Mouse (Mus musculus): ENCODE data around the gene Tshr.
"Not testable (repeated sequence)": the region's sequence is repeated elsewhere in the genome, so short reads cannot be mapped to it uniquely, and the experiment has no call there.

The Tshr gene

DNA sequence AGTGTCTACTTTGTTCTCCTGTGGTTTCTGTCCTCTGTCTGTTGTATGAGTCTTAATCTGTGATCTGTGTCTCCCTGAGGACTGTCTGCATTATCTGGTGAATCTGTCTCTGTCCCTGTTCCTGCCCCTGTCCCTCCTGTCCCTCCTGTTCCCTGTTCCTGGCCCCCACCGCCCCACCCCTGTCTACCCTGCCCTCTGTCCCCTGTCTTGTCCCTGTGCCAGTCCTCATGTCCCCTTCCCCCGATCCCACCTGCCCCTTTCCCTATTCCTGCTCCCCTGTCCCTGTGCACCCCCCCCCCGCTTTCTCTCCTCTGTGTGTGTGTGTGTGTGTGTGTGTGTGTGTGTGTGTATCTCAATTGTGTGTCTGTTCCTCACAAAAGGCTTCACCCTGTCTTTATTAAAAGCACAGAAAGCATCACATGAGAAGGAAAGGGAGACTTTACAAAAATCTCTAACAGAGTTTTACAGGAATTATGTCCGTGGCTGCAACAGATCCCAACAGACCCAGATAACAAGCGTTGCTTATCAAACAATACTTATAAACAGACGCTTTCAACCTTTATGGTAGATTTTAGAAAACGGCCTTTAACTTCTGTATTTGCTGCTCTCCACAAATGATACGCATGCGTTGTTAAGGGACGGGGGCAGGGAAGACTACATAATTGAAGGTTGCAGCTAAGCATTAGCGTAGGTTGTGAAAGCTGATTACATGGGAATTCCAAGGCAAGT lies 111.3 kb downstream of the Tshr start:
- no peak for DNase-seq (ENCODE audit: extremely low read depth, insufficient read length, low spot score)

DNA sequence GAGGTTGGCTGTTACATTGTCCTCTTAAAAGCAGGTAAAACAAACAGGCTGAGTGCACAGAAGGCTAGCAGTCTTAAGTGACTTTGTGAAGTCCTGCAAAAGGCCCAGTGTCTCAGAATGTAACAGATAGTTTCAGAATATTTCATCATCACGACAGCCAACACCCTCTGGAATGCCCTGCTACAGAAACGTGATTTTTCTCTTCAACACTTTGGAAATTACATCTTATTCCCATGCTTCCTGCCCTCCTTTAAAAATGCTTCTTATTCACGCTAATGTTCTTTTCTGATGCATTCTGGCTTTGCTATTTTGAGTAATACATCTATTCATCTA lies 111.8 kb downstream of the Tshr start:
- DNase-seq (ENCODE audit: extremely low read depth, insufficient read length, low spot score) = no peak

DNA sequence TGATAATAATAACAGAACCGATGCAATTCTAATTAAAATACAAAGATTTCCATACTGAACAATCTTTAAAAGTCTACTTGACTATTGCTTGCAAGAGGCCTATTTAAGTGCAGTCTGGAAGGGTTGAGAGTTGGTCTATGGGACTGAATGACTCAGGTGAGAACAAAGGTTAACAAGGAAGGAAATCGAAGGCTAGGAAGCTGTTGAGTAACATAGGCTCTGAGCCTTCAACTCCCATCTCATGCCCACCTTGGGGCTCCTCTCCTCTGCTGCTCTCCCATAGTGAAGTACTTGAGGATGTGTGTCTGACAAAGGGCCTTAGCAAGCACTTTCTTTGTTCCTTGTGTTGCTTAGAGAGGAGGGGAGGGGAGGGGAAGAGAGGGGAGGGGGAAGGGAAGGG lies 116.1 kb downstream of the Tshr start:
- no peak for DNase-seq (ENCODE audit: extremely low read depth, insufficient read length, low spot score)

DNA sequence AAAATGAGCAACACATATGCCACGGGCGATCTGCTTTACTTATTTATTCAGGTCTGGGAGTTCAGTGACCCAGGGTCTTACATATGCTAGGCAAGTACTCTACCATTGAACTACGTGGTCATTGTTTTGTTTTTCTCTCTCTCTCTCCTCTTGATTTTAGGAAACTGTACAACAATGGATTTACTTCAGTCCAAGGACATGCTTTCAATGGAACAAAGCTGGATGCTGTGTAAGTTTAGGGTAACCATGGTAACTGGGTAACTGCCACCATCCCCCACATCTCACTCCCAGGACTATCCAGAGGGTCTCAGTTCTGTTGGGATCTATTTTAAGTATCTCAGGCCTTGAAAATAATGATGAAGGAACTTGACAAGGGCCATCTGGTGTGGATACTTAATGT lies 127.4 kb downstream of the Tshr start:
- DNase-seq (ENCODE audit: extremely low read depth, insufficient read length, low spot score) = no peak

DNA sequence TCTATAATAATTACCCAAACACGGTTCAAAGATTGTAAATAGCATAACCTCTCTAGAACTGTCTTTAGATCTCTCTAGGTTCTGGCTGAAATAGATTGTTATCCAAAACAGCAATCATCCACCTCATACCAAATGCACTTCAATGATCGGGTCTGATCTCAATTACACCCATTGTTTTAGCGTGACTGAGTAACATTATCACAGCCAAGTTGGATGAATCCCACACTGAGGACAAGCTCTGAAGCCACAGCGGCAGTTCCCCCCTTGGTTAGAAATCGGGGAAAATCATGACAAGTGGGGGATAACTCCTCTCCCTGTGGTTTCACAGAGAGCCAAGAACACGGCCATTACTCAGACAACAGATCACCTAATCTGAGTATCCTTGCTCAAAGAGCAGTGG lies 129.6 kb downstream of the Tshr start:
- no peak for DNase-seq (ENCODE audit: extremely low read depth, insufficient read length, low spot score)

DNA sequence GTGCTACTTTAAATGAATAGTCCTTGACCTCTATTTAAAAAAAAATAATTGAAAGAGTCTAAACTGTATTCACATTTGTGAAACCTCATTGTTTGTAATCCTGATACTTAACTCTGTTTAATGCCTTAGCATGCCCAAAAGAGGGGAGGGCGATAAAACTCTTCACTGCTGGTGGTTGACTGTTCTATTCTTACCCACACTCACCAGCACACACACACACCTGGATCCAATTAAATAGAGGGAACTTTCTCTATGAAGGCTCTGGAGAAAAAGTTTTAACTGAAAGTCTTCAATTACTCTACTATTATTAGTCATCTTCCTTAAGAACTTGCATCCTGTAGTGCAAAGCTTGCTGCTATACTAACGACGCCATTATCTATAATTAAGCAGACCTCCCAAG lies 133.4 kb downstream of the Tshr start:
- no peak for DNase-seq (ENCODE audit: extremely low read depth, insufficient read length, low spot score)

DNA sequence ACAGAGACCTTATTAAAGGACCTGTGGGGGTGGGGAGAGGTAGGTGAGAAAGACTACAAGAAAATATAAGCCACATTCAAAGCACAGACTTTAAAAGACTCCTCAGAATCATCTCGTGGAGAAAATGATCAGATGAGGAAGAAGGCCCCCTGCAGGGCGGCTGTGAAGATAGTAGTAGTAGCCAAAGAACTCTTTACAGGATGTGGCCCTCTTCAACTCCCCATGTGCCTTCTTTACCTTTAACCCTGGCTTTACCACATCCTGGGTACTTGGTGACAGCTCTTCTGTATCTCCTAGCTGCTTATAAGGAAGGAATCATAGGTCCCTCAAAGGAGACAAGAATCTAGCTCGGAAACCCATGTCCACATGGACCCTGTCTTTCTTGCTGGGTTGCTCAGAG lies 139.3 kb downstream of the Tshr start:
- no peak for DNase-seq (ENCODE audit: extremely low read depth, insufficient read length, low spot score)

DNA sequence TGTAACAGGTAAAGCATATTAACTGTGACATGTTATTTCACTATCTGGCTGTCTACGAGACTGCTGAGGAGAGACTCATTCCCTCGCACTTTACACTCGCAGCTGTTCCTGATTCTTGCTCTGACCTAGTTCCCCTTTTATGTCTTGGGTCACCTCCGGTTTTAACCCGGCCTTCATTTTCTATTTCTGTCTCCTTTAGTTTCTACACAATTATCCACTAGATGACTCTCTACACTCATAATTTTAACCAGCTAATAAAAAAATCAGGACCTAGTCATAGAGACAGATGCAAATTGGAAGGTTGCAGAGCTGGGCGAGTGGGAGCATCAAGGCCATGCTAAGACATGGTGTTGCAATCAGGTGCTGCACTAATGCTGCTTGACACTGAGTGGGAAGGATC lies 150.2 kb downstream of the Tshr start:
- DNase-seq (ENCODE audit: extremely low read depth, insufficient read length, low spot score) = no peak

DNA sequence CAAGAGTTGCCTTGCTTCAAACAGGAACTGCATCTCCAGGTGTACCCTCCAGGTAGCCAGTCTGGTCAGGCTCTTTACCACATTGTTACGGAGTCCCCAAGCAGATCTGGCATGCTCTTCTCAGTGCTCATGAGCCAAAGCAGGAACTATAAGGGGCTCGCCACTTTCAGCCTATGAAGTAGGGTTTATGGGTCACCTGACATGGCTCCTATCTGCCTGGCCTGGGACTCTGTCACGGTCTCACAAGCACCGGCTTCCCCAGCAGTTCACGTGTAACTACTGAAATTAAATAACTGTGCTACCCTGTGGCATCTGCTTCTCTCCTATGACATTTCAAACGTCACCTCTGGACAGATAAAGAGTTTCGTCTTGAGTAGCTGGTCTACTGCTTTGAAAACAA lies 155.8 kb downstream of the Tshr start:
- no peak for DNase-seq (ENCODE audit: extremely low read depth, insufficient read length, low spot score)

DNA sequence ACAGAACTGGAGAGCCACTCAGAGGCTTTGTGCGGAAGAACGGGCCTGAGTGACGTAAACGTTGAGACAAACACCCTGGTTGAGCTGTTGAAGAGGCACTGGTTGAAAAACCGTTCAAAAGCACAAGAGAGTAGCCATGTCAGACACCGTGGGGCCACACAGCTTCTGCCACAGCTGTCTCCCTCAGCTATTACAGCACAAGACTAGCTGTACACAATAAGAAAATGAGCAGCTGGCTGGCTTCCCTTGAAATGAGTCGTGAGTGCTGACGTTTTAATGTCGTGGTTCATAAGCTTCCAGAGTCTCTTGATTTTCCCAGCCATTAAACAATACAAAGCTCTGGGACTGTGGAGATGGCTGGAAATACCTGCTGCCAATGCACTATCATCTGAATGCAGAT lies 165.1 kb downstream of the Tshr start:
- DNase-seq (ENCODE audit: extremely low read depth, insufficient read length, low spot score) = no peak

DNA sequence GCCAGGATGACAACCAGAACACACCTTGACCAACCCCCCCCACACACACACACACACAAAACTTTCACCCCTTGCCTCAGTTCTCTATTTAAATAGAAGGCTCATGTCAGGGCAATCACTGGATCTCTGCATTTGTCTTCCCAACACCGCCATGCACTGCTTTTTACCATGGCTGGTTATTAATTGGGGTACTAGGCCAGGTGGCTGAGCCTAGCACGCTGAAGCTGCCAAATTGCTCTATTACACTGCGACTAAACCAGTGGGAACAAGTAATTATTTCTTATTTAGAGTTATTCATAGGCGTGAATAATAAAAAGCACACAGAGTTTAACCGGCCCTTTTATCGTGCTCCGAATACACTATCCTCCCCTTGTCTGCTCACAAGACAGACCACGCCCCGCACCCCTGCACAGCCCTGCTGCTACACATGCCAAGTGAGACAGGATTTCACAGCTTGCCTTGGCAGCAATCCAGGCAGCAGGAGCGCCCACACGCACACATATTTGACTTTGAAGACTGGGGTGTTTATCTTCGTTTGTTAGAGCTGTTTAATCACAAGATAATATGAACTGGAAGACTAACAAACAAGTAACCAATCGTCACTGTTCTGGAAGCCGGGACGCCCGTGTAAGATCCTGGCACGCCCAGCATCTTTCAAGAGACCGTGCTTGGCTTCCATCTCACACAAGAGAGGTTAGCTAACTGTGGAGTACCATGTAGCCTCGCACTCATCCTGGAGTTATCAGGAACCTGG lies 167.6 kb downstream of the Tshr start:
- no peak for DNase-seq (ENCODE audit: extremely low read depth, insufficient read length, low spot score)

DNA sequence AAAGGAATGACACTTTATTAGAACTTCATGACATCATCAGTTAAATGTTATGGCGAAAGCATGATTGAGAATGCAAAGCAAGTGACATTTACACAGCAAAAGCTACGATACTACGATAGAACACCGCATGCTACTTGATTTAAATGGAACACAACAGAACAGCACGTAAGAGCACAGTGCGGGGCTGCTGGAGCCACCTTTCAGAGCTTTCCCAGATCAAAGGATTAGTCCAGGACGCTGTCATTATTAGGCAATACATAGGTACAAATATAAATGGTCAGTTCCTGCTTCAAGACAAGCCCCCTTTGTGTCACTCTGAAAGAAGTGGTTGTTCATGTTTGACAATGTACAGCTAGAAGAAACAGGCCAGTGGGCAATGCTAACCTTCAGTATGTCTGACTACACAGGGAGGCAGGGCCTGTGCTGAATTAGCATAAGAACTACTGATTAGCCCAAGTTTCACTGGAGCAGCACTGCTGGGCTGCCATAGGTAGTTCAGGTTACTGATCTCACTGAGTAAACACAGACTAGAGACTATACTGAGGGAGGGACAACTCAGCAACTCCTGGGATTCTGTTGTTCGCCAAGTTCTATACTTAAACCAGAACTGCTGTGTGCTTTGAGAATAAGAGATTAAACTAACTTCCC lies 173.1 kb downstream of the Tshr start:
- DNase-seq (ENCODE audit: extremely low read depth, insufficient read length, low spot score) = not testable (repeated sequence)

DNA sequence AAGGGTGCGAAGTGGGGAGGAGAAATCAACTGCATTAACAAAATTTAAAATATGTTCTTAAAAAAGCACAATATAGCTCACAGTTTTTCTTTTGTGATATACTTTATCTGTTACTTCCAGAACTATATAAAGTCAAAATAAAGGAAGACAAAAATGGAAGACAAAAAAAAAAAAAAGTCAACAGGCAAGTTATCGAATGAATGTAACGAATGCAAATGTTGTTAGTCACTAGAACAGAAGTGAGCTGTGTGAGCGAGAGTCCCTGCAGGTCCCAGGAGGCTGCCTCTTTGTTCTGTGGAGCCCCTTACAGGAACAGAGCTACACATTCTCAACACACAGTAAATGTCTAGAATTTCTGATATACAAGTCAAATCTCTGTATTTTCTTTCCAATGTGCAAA lies 173.8 kb downstream of the Tshr start:
- not testable (repeated sequence) for DNase-seq (ENCODE audit: extremely low read depth, insufficient read length, low spot score)

DNA sequence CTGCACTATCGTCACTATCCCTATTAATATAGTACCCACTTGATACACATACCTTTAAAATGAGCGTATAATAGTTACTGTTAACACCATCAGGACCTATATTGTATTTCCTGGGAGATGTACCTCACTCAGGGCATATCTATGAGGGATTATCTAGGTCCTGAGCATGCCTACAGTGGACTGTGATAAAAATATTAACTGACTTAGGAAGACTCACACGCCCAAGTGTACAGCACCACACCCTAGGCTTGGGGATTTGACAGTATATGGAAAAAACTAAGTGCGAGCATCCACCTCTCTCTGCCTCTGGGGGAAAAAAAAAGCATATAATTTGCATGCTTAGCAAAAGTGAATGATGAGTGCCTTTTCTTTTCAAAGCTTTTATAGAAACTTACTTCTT lies 182.8 kb downstream of the Tshr start:
- no peak for DNase-seq (ENCODE audit: extremely low read depth, insufficient read length, low spot score)

DNA sequence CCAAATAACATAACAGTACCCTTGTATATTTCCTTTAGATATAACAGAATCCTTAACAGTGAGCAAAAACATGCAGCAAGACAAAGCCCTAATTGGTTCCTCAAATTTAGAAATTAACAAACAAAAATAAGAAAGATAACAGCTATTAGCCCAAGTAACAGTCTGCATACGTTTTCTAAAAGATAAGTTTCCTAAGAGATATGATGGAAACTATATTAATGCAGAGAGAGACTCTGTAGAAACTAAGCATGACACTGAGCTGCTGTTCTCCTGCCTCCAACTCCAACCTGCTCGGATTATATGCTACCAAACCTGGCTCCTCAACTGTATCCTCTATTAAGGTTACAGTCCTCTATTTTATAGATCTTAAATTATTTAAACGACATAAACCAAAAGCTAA lies 184.9 kb downstream of the Tshr start:
- no peak for DNase-seq (ENCODE audit: extremely low read depth, insufficient read length, low spot score)

DNA sequence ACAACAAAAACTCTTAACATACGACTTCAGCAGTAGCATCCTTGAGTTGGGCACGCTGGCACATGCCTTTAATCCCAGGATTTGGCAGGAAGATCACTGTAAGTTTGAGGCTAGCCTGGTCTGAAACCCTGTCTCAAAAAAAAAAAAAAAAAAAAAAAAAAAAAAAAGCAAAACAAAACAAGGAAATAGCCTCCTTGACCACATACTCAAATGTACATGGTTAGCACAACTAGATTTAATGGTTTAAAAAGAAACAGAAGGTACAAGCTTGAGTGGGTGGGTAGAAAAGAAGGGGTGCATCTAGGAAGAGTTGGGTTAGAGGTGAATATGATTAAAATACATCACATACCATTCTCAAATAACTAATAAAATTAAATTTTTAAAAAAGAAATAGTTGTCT lies 187.3 kb downstream of the Tshr start:
- no peak for DNase-seq (ENCODE audit: extremely low read depth, insufficient read length, low spot score)

DNA sequence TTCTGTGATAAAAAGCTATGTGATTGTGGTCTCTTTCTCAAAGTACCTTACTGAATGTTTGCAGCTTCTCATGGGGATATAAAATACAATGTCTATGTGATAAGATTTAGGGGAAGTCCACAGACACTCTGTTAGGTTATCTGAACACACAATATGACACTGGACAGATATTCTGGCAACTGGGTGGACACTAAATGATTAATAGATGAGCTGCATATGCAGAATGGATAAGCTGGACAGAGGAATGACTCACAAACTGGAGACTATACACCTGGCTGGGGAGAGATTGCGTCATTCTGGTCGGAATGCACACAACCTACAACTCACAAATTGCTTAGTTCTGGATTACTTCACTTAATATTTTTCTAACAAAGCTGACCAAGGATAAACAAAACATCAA lies 195.3 kb downstream of the Tshr start:
- no peak for DNase-seq (ENCODE audit: extremely low read depth, insufficient read length, low spot score)

DNA sequence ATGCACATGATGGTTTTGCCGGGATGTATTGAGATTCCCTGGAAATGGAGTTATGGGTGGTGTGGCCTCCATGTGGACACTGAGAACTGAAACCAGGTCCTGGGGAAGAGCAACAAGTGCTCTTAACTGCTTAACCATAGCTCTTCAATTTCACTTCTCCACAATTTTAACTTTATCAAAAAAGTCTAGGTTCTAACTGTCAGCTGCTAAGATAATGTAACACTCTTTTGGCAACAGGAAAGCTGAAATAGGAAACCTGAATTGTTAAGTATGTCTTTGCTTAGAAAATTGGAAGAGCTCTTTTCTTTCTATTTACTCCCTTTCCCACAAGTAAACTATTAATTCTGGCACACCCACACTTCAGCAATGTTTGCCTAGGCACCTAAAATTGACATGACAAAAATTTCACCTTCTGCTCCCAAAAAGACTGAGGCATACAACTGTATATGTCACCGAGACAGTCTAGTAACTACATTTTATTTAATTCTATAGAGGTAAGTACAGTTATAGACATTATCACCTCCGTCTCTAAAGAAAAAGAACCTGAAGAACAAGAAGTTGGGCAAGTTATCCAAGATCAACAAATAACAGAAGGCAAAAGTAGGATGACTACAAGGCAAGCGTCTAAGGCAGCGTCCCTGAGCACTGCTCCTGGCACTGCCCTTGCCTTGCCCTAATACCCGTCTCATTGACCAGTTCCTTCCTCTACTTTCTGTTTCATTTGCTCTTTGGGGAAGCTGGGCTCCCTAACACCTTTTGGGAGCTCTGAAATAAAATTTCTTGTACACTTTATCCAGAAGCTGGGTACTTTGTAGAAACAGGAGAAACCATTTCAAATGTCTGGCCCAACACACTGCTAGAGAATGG lies 197.1 kb downstream of the Tshr start:
- DNase-seq (ENCODE audit: extremely low read depth, insufficient read length, low spot score) = no peak

DNA sequence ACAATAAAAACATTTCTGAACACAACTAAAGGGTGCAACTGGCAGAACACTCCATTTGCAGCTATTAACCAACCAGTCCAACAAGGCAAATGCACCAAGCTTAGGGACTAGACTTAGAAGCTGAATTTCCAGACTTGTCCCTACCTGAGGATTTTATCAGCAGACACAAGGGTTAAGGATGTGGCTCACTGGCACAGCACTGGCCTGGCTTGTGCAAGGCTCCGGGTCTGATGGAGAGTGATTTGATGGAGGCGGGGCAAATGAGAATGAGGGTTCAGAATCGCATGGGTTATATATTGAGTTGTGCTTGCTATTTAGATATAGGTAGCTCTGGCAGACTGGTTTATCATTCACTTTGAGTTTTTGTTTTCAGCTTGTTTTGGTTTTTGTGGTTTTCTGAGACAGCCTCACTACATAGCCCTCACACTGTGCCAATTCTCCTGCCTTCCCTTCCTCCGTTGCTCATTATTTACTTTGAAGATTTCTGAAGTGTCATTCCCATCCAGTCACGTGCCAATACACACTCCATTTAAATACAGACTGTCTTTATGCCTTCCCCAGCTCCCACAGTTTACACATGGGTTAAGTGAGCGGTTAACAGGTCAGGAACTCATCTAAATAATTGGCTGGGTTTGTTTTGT lies 198.1 kb downstream of the Tshr start:
- DNase-seq (ENCODE audit: extremely low read depth, insufficient read length, low spot score) = no peak

DNA sequence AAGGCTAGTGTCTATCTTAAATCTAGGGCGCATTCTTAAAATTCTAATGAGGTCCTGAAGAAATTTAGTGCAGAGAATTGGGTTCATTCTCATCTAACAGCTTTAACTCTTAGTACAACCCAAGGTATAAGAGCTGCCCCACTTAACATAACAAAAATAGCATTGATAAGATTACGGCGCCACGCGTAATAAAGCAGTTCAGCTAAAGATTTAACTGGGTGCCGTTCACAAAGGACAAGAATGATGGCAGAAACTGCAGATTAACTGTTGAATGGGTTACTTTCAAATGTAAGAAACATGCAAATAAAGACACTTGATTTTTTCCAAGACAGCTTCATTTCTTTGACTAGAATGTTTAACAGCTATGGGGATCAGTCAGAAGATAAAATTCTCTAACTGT lies 199.0 kb downstream of the Tshr start:
- DNase-seq (ENCODE audit: extremely low read depth, insufficient read length, low spot score) = no peak

DNA sequence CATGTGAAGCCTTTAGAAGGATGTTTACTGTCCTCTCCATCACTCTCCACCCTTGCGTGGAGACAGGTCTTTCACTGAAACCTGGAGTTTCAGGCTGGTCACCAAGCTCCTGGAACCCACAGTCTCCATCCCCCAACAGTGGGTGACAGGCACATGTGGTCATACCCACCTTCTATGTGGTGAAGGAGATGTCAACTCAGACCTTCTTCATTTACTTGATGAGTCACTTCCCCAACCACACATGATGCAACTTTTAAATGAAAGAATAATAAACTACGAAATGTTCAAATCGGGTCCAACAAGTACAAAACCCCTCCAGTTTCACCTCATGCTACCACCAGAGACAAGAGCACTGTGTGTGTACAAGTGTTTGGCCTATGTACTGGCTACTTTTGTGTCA lies 200.8 kb downstream of the Tshr start:
- DNase-seq (ENCODE audit: extremely low read depth, insufficient read length, low spot score) = peak; percentile 36
